Mouse (Mus musculus) midbrain, embryonic 11.5 days (tissue): ENCODE results near the gene Il1r2. TPM values are rescaled to one million over a fixed set of nuclear protein-coding genes. Genes with fewer than 3 reads are reported as not detected.

Source experiments
- ATAC-seq: fragments of 200-750 bp; cut with Nextera tagmentation; 2 replicates; pipeline ENCODE4 v1.8.0; 2017; ENCODE audit warnings: moderate TSS enrichment, moderate library complexity; ENCODE audit not compliant: low FRiP score
- DNase-seq: peaks from one replicate; pipeline ENCODE4 v3.0.0; 2015; ENCODE audit warnings: low spot score; ENCODE audit errors: missing footprints
- H3K27ac ChIP-seq: fragments of 300-500 bp; sonication (generic); 2 replicates; pipeline ENCODE4 v1.5.1; 2014; ENCODE audit warnings: low read depth, low read length
- H3K27me3 ChIP-seq: fragments of 300-500 bp; sonication (generic); 2 replicates; pipeline ENCODE4 v1.6.1; 2014; ENCODE audit warnings: mild to moderate bottlenecking, low read length, moderate library complexity, mixed read lengths; ENCODE audit not compliant: control insufficient read depth, insufficient read depth
- H3K36me3 ChIP-seq: fragments of 300-500 bp; sonication (generic); 2 replicates; pipeline ENCODE4 v1.6.1; 2014; ENCODE audit warnings: mild to moderate bottlenecking, low read length, moderate library complexity, mixed read lengths; ENCODE audit not compliant: control insufficient read depth, insufficient read depth
- H3K4me1 ChIP-seq: fragments of 300-500 bp; sonication (generic); 2 replicates; pipeline ENCODE4 v1.6.1; 2014; ENCODE audit warnings: low read length; ENCODE audit not compliant: control insufficient read depth, insufficient read depth
- H3K4me2 ChIP-seq: fragments of 300-500 bp; sonication (generic); 2 replicates; pipeline ENCODE4 v1.6.1; 2014; ENCODE audit warnings: mild to moderate bottlenecking, moderate library complexity
- H3K4me3 ChIP-seq: fragments of 300-500 bp; sonication (generic); 2 replicates; pipeline ENCODE4 v1.5.1; 2014; ENCODE audit warnings: low read depth, low read length
- H3K9ac ChIP-seq: fragments of 300-500 bp; sonication (generic); 2 replicates; pipeline ENCODE4 v1.6.1; 2014; ENCODE audit warnings: low read length
- H3K9me3 ChIP-seq: fragments of 300-500 bp; sonication (generic); 2 replicates; pipeline ENCODE4 v1.6.1; 2016; ENCODE audit warnings: low read length; ENCODE audit not compliant: control insufficient read depth
- WGBS: fragments of 180-500 bp; shearing (Covaris S2); extraction: QIAGEN DNeasy Blood & Tissue Kit; methylation state at CpG from one replicate; pipeline ENCODE4 v1.1.7; 2014; 5-methylcytosine and 5-hydroxymethylcytosine counted together
- polyA plus RNA-seq: library from polyadenylated mRNA; unstranded; fragments of >200 nt; fragmentation: Nextera tagmentation; extraction: Ambion mirVana; gene quantifications from 2 replicates; pipeline ENCODE4 v1.2.1, GENCODE M21; 2014

The Il1r2 gene
- polyA plus RNA-seq, 1 experiment from 2014 or later = 0.27 TPM

DNA sequence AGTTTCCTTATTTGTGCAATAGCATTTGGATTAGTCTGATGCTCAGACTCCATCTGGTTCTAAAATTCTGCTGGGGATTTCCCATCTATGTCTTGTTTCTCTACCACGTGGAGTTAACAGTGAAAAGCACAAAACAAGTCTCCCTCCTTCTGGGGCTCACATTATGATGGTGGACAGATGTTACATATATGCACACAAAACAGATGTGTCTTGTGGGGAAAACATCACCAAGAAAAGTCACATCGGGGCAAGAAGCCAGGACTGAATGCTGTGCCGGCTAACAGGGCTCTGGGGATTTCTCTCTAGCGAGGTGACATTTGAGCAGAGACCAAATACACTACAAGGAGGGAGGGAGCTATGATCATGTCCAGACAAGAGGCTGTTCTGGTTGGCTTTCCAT lies 32.8 kb downstream of the Il1r2 start:
- WGBS = 88% methylated on average over 4 of the region's 4 CpGs

DNA sequence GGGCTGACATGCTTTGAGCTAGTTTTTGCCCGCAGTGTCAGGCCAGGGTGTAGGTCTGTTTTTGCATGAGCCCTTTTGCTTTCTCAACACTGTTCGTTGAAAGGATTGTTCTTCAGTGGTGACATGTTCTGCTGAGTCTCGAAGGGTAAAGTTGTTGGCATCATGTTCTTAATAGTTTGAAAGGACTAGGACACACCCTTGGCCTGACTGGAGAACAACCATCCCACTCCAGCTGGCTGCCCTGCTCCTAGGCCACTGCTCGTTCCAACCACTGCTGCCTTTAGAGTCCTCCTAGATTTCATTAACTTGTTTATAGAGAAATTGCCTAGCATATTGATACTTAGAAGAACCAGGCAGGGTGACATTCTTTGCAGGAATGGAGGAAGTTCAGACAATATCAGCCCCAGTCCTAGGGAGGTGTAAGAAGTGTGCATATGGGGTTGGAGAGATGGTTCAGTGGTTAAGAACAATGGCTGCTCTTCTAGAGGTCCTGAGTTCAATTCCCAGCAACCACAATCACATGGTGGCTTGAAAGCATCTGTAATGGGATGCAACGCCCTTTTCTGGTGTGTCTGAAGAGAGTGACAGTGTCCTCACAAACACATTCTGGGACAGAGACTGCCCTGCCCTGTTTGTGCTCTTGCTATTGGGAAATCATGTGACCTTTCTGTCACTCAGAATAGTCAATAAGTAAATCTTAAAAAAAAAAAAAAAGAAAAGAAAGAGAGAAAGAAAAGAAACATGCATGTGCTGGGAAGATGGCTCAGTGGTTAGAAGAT lies 34.3 kb downstream of the Il1r2 start:
- H3K36me3 ChIP-seq = no peaks in the 10 kb centered on the region
- H3K4me3 ChIP-seq = no peak overlapping the region
- no peak for DNase-seq
- H3K4me2 ChIP-seq = no peak overlapping the region
- H3K27ac ChIP-seq = no peak overlapping the region
- H3K27me3 ChIP-seq = no peaks in the 10 kb centered on the region
- WGBS = 81% methylated on average over 5 of the region's 5 CpGs
- no peaks in the 10 kb centered on the region for H3K9me3 ChIP-seq
- H3K9ac ChIP-seq = no peak overlapping the region
- H3K4me1 ChIP-seq = no peaks in the 10 kb centered on the region
- no peak for ATAC-seq

More for the DNA sequence above, 32.8 kb downstream of the Il1r2 start:
- no peak for DNase-seq
- no peaks in the 10 kb centered on the region for H3K4me1 ChIP-seq
- H3K9ac ChIP-seq = no peak overlapping the region
- H3K4me2 ChIP-seq = no peak overlapping the region
- H3K27me3 ChIP-seq = no peaks in the 10 kb centered on the region
- ATAC-seq = no peak
- H3K9me3 ChIP-seq = no peaks in the 10 kb centered on the region
- no peak overlapping the region for H3K4me3 ChIP-seq
- H3K27ac ChIP-seq = no peak overlapping the region
- H3K36me3 ChIP-seq = no peaks in the 10 kb centered on the region

DNA sequence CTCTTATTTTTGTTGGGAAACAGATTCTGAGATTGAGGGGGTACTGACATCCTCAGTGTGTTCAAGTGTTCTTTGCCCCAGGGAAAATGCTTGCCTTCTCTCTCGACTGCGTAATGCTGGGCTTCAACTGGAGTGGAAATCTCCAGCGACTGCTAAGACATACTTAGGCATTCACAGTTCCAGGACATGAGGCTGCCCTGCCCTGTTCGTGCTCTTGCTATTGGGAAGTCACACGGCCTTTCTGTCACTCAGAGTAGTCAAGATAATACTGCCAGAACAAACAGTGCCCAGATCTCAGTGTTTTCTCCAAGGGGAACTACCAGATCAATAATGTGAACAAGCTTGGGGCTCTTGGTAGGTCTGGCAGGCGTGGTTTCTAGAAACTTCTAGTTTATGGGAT lies 35.9 kb downstream of the Il1r2 start:
- Histone ChIP-seq H3K27me3 (no peaks in the 10 kb centered on the region), H3K4me1 (no peaks in the 10 kb centered on the region), H3K9me3 (no peaks in the 10 kb centered on the region), H3K27ac (no peak overlapping the region), H3K9ac (no peak overlapping the region), H3K4me2 (no peak overlapping the region), H3K4me3 (no peak overlapping the region), H3K36me3 (no peaks in the 10 kb centered on the region)
- 71% methylated on average over 6 of the region's 6 CpGs for WGBS
- DNase-seq (no peak), ATAC-seq (no peak)

GRCm38 (mm10) chr1:40115271-40115670 lies 41.4 kb downstream of the Il1r2 start:
- Histone ChIP-seq H3K4me1 (no peaks in the 10 kb centered on the region), H3K9ac (no peak overlapping the region), H3K27me3 (no peaks in the 10 kb centered on the region), H3K36me3 (no peaks in the 10 kb centered on the region), H3K4me3 (no peak overlapping the region), H3K4me2 (no peak overlapping the region), H3K9me3 (no peaks in the 10 kb centered on the region), H3K27ac (no peak overlapping the region)
- no peak for ATAC-seq
- WGBS = 51% methylated on average over 8 of the region's 8 CpGs
- peak; percentile 96 for DNase-seq

DNA sequence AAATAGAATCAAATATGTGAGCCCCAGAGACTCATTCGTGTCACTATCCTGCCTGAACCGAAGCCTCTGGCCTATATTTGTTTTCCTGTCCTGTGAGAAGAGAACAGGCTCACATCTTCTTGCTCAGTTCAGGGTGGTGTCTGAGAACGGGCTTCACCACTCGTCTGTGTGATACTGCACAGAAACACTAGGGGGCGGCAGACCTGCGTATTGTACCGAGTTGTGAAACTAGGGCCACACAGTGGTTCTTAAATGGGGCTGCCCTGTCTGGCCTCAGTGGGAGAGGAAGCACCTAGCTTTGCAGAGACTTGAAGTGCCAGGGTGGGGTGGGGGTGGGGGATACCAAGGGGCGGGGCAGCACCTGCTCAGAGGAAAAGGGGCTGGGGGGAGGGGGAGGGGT lies 42.5 kb downstream of the Il1r2 start:
- ATAC-seq = peak; percentile 57; the same call in 1 of the 2 replicates
- WGBS = 11% methylated on average over 8 of the region's 8 CpGs
- Histone ChIP-seq H3K36me3 (no peaks in the 10 kb centered on the region), H3K27ac (no peak overlapping the region), H3K9ac (no peak overlapping the region), H3K4me1 (no peaks in the 10 kb centered on the region), H3K9me3 (no peaks in the 10 kb centered on the region), H3K4me2 (no peak overlapping the region), H3K4me3 (no peak overlapping the region), H3K27me3 (no peaks in the 10 kb centered on the region)
- DNase-seq = peak; percentile 96

DNA sequence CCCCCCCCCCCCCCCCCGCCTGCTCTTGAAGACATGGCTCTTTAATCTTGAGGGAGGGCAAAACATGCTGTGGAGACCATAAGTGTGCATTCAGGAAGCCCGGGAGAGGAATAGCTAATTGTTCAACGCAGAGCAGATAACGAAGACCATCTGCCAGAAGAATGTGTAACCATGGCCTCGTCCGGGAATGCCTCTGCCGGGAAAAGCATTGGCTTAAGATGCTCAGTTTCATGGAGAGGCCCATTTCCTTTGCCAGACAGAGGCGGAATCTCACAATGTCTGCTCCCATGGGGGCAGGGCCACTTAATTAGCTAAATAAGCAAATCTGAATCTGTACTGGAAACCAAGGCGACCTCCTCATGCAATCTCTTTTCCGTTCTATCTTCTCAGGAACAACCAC lies 43.7 kb downstream of the Il1r2 start:
- Histone ChIP-seq H3K4me2 (no peak overlapping the region), H3K9ac (no peak overlapping the region), H3K36me3 (no peaks in the 10 kb centered on the region), H3K27ac (no peak overlapping the region), H3K9me3 (no peaks in the 10 kb centered on the region), H3K4me3 (no peak overlapping the region), H3K27me3 (no peaks in the 10 kb centered on the region), H3K4me1 (no peaks in the 10 kb centered on the region)
- ATAC-seq (no peak; the same call in 1 of the 2 replicates), DNase-seq (no peak)
- 57% methylated on average over 9 of the region's 10 CpGs for WGBS

GRCm38 (mm10) chr1:40124237-40124636 lies 50.4 kb downstream of the Il1r2 start:
- Histone ChIP-seq H3K4me2 (no peak overlapping the region), H3K27me3 (no peaks in the 10 kb centered on the region), H3K4me1 (no peaks in the 10 kb centered on the region), H3K36me3 (no peaks in the 10 kb centered on the region), H3K27ac (no peak overlapping the region), H3K9me3 (no peaks in the 10 kb centered on the region), H3K4me3 (no peak overlapping the region), H3K9ac (no peak overlapping the region)
- 83% methylated on average over 4 of the region's 4 CpGs for WGBS
- no peak for ATAC-seq
- no peak for DNase-seq

DNA sequence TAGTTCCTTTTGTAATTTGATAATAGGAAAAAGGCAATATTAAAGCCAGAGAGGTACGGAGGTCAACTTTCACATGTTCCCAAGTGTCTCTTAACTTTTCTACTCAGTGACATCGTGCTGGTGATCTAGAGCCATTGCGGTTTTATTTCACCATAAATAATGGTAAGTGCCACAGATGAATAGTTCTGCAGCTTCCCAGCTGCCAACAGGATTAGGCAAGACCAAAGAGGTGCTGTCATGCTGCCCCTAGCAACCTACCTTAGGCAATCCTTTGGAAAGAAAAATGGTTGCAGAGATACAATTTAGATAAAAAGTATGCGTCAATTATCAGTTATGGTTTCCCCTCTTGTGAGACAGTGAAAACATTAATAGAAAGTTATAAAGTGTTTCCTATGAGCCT lies 54.6 kb downstream of the Il1r2 start:
- no peak for ATAC-seq
- 85% methylated on average over 4 of the region's 4 CpGs for WGBS
- Histone ChIP-seq H3K27ac (no peak overlapping the region), H3K27me3 (no peaks in the 10 kb centered on the region), H3K4me1 (no peaks in the 10 kb centered on the region), H3K9ac (no peak overlapping the region), H3K4me2 (no peak overlapping the region), H3K4me3 (no peak overlapping the region), H3K9me3 (no peaks in the 10 kb centered on the region), H3K36me3 (no peaks in the 10 kb centered on the region)
- no peak for DNase-seq

- no peak for ATAC-seq
- Histone ChIP-seq H3K4me3 (no peak overlapping the region), H3K36me3 (no peaks in the 10 kb centered on the region), H3K27me3 (no peaks in the 10 kb centered on the region), H3K4me1 (no peaks in the 10 kb centered on the region), H3K9me3 (no peaks in the 10 kb centered on the region), H3K27ac (no peak overlapping the region), H3K4me2 (no peak overlapping the region), H3K9ac (no peak overlapping the region)
- DNase-seq = peak; percentile 56
- WGBS = 58% methylated on average over 2 of the region's 2 CpGs
Measured at GRCm38 (mm10) chr1:40129321-40129720, 55.4 kb downstream of the Il1r2 start.
